Mouse (Mus musculus): ENCODE measurements around the gene Ypel1.
A peak's percentile ranks its signal among the peaks of the same experiment; 100 is the strongest.

Gene Ypel1

DNA sequence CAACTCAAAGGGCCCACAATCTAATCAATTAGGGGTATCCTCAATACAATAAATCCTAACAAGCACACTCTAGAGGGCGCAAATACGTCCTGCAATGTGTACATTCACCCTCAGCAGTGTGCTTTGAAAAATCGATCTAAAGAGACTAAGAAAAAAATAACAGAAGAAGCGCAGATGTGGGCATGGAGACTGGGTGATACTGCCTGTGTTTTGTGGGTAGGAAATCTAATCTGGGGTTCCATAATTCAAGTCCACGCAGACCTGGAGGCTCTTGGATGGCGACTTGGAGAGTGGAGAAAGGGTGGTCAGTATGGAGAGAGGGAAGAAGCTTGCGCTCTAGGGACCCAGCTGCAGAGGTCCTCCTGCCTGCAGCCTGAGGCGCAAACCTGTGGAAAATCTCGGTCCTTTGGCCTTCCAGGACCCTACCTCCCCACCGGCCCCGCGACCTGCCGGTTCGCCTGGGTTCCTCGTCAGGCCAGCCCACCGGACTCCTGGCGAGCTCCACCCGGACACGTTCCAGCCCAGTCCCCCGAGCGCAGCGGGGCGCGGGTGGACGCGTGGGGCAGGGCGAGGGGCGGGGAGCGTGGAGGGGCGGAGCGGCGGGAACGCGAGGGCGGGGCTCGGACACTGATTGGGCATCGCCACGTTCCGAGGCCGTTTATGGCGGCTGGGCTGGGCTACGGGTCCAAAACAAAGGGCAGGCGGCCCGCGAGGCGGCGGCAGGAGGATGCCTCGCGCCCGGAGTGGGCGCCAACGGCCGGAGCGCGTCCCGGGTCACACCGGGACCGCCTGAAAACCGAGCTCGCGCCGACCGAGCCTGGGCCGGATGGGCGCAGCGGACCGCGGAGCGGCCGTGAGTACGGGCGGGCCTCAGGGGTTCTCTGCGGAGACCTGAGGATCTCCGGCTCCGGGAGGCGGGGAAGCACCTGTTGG, at the start of gene Ypel1:
Ypel1 (plus strand) TSS at position 186 of the 933 bp plus-strand sequence.
- ATAC-seq (ENCODE audit: low TSS enrichment): peak; percentile 85

DNA sequence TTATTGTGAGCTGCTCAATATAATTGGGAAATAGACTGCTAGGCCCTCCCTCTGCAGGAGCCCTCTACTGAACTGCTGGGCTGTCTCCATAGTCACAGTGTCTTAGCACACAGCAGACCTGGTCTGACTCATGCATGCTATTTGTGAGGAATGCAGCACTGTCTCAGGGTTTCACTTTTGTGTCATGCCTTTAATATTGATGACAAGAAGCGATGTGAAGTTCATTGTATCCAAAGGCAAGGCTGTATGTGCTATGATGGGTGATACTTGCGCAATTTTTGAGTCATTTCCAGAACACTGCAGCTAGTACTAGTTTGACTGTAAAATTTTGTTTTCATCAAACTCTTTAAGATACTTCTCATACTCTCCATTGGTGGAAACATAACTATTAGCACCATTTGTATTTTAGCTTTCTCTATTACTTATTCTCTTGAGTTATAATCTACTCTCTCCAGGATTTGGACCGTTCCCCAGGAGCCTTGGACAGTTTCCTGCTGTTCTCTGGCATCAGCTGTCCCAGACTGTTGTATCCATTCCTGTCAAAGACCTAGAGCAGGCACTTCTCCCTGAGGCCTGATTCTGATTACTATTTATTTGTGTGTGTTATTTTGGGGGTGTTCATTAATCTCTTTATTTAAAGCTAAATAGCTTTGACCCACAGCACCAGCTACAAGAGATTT, 44.9 kb upstream of the Ypel1 start:
- peak; percentile 60; the same call in 1 of the 2 replicates for ATAC-seq (ENCODE audit: low TSS enrichment)

DNA sequence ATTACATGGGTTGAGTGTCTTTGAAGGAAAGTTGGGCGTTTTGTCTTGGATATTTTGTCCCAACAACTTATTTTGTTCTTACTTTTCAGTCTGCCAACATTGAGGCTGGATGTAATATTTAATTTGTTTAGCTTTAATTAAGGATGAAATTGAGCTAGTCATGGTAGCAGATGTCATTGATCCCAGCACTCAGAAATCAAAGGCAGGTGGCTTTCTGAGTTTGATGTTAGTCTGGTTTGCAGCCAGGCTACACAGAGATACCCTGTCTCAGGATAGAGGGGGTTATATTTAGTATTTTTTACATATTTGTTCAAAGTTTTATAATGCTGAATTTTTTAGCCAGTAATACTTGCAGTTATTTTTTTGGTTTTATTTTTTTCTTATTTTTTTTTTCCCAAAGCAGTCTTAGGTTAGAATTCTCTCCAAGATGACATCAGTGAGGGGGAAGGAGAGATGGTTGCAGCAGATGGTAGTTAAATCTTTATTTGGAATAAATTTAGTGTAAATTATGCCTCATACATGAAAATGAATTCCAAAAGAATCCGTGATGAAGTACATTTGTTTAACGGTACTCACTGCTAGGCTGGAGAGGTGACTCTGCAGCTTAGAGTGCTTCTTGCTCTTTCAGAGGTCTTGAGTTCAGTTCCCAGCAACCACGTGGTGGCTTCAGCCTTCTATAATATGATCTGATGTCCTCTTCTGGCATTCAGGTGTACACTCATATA, 39.4 kb upstream of the Ypel1 start:
- peak; percentile 90 for ATAC-seq (ENCODE audit: low TSS enrichment)

DNA sequence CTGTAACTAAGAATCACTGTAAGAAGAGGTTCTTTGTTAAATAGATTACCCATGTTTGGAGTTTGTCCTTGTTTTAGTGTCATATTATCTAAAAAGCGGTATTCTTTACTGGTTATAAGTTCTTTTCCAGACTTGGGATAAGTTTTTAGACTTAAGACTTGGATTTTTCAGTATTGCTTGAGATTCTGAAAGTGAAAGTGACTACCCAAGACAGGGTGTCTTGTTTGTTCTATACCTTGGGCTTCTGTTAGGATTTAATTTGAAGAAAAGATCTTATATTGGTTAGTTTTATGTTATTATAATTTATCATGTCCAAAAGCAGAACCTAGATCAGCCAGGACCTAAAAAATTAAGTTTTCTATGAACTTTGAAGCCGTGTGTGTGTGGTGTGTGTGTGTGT, 35.7 kb upstream of the Ypel1 start:
- ATAC-seq (ENCODE audit: low TSS enrichment): no peak

DNA sequence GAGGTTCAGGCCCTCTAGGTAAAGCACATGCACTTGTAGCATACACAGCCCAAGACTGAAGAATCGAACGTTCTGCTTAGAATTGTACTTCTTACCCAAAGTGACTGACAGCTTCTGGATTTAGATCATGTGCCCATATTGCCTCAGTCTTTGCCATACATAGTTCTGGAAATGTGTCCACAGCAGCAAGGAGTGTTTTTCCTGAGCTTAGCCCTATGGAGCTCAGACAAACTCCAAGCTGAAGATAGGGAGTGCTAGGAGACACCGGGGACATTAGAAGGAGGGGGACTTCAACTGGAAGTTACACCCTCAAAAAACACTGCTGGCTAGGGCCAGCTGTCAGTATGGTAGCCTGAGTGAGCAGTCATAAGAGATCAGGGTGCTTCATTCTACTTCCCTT, 28.8 kb upstream of the Ypel1 start:
- no peak for ATAC-seq (ENCODE audit: low TSS enrichment)

DNA sequence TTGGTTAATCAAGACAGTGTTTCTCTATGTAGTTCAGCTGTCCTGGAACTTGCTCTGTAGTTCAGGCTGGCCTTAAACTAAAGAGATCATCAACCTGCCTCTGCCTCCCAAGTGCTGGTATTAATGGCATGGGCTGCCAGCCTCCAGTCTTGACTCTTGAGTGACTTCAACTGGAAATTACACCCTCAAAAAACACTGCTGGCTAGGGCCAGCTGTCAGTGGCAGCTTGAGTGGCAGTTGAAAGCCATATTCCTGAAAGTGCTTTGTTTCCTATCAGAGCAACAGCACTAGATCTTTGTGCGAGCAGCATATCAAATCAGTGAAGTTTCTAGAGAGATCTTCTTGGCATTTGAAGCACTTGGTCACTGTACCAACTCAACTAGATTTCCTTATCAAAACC, 28.1 kb upstream of the Ypel1 start:
- no peak for ATAC-seq (ENCODE audit: low TSS enrichment)

DNA sequence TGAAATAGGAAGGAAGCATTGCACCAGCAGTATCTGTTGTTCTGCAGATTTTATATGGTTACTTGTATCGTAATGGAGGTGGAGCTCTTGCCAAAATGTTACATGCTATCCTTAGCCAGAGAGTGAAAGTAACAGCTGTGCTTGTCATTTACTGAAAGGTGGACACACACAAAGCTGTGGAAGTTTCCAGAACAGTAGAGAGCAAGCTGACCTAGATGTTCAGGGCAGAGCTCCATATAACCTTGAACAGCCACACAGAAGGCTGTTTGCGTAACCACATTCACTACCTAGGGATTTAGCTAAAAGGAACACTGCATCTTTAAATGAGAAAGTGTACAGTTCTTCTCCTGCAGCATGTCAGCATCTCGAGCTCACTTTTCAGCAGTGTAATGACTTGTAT, 25.2 kb upstream of the Ypel1 start:
- peak; percentile 64 for ATAC-seq (ENCODE audit: low TSS enrichment)

DNA sequence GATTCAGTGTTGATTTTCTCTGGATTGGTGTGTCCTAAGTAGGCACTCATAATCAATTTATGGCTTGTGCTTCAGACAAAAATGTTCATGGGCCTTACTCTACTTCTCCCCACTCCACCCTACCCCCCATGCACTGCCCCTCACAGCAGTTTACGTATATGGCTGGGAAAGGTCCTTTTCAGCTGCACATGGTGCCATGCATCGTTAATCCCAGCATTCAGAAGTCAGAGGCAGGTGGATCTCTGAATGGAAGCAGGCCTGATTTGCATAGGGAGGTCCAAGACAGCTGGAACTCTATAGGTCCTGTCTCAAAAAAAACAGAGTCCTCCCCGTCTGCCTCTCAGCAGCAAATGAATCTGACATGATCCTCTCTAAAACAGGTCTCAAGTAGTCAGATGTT, 24.2 kb upstream of the Ypel1 start:
- ATAC-seq (ENCODE audit: low TSS enrichment): no peak

DNA sequence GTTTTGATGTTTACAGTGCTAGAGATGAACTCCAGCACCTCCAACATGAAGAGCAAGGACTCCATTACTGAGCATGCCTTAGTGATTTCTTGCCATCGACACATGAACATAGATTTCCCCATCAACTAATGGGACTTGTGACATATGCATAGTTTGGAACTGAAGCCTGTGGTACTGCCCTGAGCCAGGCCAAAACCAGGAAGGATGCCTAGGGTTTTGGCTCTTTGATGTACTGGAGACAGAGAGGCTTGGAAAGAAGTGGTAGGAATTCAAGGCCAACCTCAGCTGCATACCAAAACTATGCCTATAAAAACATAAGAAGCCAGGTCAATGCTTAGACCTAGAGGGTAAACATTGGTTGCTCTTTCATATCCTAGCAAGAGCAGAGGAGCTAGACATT, 19.6 kb upstream of the Ypel1 start:
- ATAC-seq (ENCODE audit: low TSS enrichment): no peak

DNA sequence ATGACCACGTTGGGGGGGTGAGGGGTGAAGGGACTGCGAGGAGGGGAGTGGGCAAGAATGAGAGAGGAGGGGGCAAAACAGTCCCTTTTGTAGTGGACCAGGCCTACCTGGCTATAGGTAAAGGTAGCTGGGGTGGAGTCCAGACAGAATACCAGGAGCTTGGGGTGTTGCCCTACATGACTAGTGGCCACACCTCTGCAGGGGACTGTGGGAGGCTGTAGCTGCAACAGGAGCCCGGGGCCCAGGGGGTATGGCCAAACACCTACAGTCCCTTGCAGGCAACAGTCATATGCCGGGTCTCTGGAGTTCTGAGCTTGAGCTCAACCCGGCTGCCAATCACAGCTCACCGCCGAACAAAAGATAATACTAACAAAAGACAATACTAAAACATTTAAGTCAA, 17.4 kb upstream of the Ypel1 start:
- ATAC-seq (ENCODE audit: low TSS enrichment): no peak

DNA sequence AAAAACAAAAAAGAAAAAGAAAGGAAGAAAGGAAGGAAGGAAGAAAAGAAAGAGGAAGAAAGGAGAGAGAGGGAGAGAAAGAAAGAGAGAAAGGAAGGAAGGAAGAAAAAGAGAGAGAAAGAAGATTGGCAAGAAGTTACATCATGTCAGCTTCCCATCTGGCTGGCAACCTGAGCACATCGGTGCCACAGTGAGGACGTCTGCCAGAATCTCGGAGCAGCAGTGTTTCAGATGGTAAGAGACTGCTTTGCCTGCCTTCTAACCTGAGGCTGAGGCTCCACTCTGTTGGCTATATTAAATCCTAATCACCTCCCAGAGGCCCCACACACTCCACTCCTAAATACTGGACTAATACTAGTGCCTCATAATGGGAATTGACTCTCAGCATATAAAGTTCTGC, 15.6 kb upstream of the Ypel1 start:
- peak; percentile 51; the same call in 1 of the 2 replicates for ATAC-seq (ENCODE audit: low TSS enrichment)

DNA sequence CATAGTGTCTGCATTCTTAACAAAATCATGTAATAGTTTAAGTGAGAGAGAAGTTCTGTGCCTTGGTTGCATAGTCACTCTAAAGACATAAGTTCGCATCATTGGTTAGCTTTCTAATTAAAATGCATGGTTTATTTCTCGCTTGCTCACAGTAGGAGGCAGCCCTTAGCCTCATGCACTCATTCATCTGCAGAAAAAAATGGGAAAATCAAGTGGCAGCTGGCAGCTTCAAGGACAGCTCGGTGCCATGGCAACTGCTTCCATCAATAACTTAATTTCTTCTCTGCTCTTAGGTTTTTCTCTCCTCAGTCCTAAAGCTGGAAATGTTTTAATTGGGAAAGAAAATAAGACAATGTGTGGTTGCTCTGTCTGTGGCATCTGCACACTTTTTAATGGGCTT, 13.9 kb upstream of the Ypel1 start:
- ATAC-seq (ENCODE audit: low TSS enrichment): peak; percentile 56

DNA sequence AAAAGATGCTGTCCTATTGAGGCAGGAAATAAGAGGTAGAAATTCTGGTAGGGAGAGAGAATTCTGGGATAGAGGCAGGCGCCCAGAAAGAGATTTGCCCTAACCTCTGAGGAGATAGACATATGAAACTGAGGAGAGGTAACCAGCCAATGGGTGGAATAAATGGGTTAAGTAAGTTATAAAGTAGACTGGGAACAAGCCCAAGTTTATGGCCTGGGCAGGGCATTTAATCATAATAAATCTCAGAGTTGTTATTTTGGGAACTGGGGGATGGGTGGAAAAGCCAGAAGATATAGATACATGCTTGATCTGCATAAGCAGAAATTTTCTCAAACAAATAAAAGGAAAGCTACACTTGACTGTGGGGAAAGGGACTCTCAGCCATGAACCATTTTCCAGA, 7.2 kb upstream of the Ypel1 start:
- ATAC-seq (ENCODE audit: low TSS enrichment): no peak

DNA sequence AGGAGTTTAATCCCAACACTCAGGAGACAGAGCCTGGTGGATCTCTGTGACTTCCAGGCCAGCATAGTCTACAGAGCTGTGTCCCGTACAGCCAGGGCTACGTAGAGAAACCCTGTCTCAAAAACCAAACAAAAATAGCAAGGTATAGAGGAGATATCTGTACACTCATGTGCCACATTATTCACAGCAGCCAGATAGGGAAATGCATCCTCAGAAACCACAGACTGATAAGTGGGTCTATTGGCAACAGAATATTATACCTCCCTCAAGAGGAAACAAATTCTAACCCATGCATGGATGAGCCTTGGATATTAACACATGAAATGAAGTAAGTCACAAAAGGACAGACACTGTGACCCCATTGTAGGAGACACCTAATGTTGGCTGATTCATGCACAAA, 1.9 kb upstream of the Ypel1 start:
- ATAC-seq (ENCODE audit: low TSS enrichment): no peak

DNA sequence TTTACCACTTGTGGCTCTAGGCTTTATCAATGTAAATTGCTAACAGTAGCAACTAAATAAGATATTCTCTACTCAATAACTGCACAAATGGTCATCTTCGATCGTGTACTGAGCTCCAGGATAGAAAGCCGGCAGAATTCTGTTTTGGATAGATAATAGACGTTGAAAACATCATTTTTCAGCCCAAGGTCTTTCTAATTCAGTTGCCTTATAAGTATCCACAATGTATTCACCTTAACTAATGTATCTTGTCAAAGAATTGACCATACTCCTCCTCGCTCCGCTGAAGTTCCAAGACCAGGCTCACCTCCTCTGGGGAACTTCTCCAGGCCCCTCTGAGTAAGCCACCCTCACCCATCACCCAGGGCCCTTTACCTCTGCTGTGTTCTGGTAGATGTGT, 1.2 kb downstream of the Ypel1 start:
- no peak for ATAC-seq (ENCODE audit: low TSS enrichment)

DNA sequence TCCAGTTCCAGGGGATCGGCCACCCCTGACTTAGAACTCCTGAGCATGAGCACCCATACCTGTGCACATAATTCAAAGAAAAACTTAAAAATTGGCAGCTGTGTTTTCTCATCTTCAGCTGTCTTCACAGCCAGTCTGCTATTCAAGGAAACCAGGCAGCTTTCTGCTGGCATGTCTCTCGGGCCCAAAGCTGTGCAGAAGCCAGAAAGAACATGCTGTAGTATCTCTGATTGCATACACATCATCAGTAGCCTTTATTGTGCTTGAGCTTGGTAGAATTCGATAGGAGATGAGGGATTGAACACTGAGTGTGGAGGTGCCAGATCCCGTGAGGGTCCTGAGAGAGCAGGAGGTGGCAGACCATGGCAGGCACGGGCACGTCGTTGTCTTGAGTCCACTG, 3.5 kb downstream of the Ypel1 start:
- ATAC-seq (ENCODE audit: low TSS enrichment): peak; percentile 52

DNA sequence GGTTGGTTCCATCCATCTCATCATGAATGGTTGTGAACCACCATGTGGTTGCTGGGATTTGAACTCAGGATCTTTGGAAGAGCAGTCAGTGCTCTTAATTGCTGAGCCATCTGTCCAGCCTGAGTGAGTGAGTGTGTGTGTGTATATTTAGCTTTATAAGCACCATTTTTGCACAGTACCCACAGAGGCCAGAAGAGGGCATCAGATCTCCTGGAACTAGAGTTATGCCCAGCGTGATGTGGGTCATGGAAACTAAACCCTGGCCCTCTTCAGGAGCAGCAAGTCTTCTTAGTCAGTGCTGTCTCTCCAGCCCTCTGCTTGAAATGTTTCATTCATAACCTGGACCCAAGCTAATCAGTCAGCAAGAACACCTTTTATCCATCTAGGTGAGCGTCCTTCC, 6.8 kb downstream of the Ypel1 start:
- ATAC-seq (ENCODE audit: low TSS enrichment): no peak

DNA sequence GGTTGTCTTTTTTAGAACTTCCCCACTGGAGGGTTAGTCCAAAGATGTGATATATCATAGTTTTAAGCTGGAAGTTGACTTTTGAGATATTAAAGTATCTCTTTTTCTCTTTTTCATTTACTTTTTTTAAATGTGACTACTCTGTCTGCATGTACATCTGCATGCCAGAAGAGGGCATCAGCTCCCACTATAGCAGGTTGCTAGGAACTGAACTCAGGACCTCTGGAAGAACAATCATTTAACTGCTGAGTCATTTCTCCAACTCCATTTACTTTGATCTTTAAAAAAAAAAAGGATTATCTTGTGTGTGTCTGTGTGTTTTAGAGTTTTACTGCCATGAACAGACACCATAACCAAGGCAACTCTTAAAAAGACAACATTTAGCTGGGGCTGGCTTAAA, 7.4 kb downstream of the Ypel1 start:
- no peak for ATAC-seq (ENCODE audit: low TSS enrichment)

DNA sequence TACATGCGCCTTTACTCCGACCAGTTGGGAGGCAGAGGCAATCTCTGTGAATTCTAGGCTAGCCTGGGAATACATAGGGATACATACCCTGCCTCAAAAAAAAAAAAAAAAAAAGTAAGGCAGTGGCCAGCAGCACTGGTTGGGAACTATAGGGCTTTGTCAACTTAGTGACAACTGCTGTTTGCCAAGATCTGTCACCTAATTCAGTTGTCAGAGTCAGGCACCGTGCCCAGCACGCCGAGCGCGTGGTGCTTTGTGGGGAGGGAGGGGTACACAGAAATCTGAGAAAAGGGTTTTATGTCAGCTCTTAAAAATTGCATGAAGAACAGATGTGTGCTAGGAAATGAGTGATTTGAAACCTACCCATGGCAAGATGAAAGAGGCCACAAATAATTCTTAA, 8.6 kb downstream of the Ypel1 start:
- no peak for ATAC-seq (ENCODE audit: low TSS enrichment)

DNA sequence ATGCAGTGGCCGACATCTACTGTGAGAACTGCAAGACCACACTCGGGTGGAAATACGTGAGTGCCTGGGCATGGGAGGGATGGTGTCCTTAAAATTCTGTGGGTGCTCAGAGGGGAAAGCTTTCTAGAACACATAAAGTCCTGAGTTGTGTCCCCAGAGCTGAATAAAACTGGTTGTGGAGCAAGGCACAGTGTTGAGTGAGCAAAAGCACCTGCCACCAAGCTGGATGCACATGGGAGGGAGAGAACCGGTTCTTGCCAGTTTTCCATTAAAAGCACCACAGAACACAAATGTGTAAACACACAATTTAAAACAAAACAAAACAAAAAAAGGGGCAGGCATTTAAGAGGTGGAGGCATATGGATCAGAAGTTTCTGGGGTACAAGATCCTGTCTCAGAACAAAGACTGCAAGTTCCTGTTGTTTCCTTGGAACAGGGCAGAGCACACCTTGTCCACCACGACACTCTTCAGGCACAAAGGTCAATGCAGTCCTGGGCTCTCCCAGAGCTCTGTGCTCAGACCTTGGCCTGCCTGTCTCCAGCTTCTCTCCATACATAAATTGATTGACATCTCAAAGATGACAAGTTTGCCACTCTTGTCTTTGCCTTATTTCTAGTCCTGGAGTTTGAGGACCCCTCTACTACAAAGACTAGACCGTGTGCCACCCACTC, 12.8 kb downstream of the Ypel1 start:
- ATAC-seq (ENCODE audit: low TSS enrichment): no peak

DNA sequence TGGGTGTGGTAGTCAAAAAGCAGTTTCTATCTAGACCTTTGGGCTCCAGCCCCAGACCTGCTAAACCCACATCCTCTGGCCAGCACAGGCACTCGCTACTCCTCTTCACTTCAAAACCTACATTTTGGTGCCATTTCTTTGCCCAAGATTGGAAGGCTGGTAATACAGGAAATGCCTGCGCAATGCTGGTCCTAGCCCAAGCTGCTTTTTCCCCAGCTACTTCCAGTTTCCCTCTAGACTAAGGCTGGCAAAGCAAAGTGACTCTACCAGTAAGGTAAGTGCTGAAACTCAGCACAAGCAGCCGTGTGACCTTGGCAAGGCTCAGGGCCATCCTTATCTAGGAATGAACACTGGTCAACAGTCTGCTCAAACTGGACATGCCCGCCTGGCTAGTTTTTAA, 16.1 kb downstream of the Ypel1 start:
- no peak for ATAC-seq (ENCODE audit: low TSS enrichment)

DNA sequence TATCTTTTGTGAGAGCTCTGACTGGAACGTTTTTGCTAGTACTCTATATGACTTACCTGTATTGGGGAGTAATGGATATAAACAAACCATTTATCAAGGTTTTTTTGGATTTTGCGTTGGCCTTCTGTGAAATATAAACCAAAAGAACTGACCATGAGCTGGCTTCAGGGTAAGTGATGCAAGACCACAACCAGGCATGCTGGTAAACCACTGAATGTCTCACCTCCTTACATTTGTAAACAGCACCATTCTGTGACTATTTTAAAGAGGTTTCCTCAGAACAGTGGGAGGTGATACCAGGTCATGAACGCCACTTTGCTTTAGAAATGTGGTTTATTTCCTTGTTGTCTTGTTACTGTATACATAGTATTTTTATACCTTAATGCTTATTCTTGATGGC, 16.7 kb downstream of the Ypel1 start:
- no peak for ATAC-seq (ENCODE audit: low TSS enrichment)
